Mouse (Mus musculus): ENCODE measurements around the gene Homer2. TPM values are rescaled to one million over a fixed set of nuclear protein-coding genes. Genes with fewer than 3 reads are reported as not detected.

The Homer2 gene
- polyA plus RNA-seq (2012; rRNA removed) = 12.9 and 17.1 TPM in 2 replicates

DNA sequence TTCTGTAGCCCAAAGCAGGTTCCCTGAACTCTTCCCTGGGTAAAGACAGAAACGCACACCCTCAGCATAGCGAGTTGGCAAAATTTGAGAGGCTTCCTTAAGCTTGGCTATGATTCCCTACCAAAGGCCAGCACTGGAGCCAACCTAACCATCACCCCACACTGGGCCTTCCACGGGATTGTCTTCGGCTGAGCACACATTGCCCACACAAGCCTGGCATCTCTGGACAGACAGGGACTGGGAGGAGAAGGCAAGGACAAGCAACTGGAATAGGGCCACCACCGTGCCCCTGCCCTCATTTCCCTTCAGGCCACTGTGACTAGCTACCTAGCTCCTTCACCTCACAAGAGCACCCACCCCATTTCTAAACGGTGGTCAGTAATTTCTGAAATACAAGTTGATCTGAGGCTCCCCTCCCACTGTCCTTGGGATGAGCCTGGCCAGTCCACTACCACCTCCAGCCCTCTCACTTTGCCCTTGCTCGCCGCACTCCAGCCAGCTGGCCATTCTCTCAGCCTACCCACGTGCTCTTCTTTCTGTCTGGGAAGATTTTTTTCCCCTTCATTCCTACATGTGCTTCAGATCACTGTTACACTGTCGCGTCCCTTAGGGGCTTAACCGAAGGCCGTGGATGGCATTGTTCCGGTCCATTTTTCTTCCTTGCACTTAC is at the start of gene Homer2:
TSS of gene Homer2 (minus strand) at position 57 of the 670 bp plus-strand sequence.
- TF ChIP-seq POLR2A (IDR thresholded peaks at IDR 0.05; ENCODE audit: borderline replicate concordance, extremely low read depth, insufficient read depth, insufficient read length, poor library complexity, severe bottlenecking) (no peak), CTCF (IDR thresholded peaks at IDR 0.05; ENCODE audit: borderline replicate concordance, extremely low read depth, insufficient read depth, insufficient read length) (no peak)
- no peak for DNase-seq (ENCODE audit: low read depth)

DNA sequence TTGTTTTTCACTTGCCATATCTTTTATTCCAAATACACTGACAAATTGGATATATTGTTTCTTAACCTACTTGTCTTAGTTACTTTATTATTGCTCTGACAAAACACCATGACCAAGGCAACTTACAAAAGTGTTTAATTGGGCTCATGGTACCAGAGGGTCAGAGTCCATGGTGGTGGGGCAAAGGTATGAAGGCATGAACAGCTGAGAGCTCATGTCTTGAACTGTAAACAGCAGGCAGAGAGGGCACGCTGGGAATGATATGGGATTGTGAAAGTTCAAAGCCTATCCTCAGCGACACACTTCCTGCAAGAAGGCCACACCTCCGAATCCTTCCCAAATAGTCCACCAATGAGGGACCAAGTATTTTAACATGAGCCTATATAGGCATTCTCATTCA is 40.6 kb upstream of the Homer2 start:
- DNase-seq (ENCODE audit: low read depth) = no peak
- TF ChIP-seq CTCF (IDR thresholded peaks at IDR 0.05; ENCODE audit: borderline replicate concordance, extremely low read depth, insufficient read depth, insufficient read length) (no peak), POLR2A (IDR thresholded peaks at IDR 0.05; ENCODE audit: borderline replicate concordance, extremely low read depth, insufficient read depth, insufficient read length, poor library complexity, severe bottlenecking) (no peak)

DNA sequence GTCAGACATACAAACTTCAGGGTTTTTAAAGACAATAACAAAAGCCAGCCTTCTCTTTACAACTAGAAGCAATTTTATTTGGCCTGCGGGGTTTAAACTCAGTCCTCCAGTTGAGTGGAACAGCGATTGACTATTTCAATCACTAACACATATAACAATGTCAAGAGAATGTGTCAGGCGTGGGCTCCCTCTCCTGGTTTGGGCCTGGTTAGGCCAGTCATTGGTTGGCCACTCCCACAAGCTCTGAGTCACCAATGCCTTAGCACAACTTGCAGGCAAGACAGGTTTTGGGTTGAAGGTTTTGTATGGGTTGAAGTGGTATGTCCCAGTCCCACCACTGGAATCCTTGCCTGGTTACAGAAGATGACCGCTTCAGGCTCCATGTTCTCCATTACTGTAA is 36.8 kb upstream of the Homer2 start:
- TF ChIP-seq CTCF (IDR thresholded peaks at IDR 0.05; ENCODE audit: borderline replicate concordance, extremely low read depth, insufficient read depth, insufficient read length) (peak; percentile 36; the same call in 1 of the 2 replicates), POLR2A (IDR thresholded peaks at IDR 0.05; ENCODE audit: borderline replicate concordance, extremely low read depth, insufficient read depth, insufficient read length, poor library complexity, severe bottlenecking) (no peak)
- peak; percentile 48 for DNase-seq (ENCODE audit: low read depth)

DNA sequence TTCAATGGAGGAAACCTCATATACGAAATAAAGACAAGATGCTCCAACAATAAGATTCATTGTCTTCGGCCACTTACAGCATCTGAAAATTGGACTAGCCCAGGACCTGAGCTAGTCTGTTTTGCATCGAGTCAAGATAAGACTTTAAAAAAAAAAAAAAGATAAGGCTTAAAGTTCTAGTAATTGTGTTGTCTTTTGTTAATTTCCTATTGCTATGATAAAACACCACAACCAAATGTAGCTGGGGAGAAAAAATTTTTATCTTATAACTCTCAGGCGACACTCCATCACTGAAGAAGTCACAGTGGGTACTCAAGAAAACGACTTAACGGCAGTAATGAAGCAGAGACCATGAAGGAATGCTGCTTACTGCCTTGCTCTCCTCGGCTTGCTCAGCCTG is 32.7 kb upstream of the Homer2 start:
- no peak for TF ChIP-seq POLR2A (IDR thresholded peaks at IDR 0.05; ENCODE audit: borderline replicate concordance, extremely low read depth, insufficient read depth, insufficient read length, poor library complexity, severe bottlenecking)
- TF ChIP-seq CTCF (IDR thresholded peaks at IDR 0.05; ENCODE audit: borderline replicate concordance, extremely low read depth, insufficient read depth, insufficient read length) = no peak
- no peak for DNase-seq (ENCODE audit: low read depth)

DNA sequence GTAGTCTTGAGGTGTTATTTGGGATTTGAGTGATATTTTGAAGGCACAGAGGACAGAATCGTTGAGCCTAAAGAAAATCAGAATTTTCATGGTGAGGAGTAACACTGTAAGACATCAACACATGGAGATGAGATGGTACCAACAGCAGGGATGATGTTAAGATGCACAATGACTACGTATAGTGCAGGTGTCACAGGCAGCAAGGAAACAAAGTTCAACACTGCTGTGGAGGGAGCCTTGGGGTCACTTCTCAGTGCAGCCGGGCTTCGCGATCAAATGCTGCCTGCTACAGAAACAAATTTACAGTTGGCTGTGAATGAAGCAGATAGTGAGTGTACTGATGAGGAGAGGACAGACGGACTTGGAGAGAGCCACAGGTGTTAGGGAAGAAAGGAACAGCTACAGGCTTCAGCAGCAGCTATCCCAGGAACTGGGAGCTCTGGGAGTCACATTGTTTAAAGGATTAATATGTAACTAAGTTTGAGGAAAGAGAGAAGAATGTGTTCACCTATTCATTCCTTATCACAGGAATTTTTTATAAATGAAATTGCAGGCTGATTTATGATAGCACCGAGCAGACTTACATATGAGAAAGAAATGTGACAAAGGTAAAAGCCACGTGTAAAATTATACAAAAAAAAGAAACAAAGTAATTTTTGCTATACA is 31.5 kb upstream of the Homer2 start:
- TF ChIP-seq CTCF (IDR thresholded peaks at IDR 0.05; ENCODE audit: borderline replicate concordance, extremely low read depth, insufficient read depth, insufficient read length) (no peak), POLR2A (IDR thresholded peaks at IDR 0.05; ENCODE audit: borderline replicate concordance, extremely low read depth, insufficient read depth, insufficient read length, poor library complexity, severe bottlenecking) (no peak)
- DNase-seq (ENCODE audit: low read depth) = no peak

DNA sequence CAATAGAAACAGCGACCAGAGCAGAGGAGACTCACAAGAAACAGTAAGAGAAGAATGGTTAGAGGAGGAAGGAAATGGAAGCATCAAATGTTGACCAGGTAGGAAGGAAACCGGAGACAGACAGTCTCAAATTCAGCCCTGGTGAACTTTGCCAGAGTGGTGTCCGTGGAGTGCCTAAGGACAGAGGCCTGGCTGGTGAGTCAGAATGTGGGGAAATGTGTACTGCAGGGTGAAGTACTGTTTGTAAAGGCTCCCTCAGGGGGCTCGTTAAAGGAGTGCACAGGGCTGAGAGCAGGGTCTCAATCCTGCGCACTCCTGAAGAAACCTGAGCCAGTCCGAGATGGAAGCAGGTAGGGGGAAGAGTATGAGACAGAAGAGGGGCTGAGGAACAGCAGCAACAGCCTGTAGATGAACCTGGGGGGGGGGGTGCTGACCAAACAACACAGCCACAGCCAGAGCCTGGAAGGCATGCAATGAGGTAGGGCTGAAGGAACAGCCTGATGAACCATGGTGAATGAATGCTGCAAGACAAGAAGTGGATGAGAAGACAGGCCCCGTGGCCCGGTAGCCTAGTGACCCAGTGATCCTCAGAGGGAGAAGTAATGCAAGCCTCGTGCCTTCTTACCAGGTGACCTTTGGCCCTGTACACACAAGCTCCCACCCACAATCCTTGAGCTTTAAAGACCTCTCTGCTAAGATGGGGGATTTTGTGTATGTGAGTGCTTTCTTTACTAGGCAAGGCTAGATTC is 28.1 kb upstream of the Homer2 start:
- DNase-seq (ENCODE audit: low read depth) = no peak
- TF ChIP-seq POLR2A (IDR thresholded peaks at IDR 0.05; ENCODE audit: borderline replicate concordance, extremely low read depth, insufficient read depth, insufficient read length, poor library complexity, severe bottlenecking) (no peak), CTCF (IDR thresholded peaks at IDR 0.05; ENCODE audit: borderline replicate concordance, extremely low read depth, insufficient read depth, insufficient read length) (no peak)

DNA sequence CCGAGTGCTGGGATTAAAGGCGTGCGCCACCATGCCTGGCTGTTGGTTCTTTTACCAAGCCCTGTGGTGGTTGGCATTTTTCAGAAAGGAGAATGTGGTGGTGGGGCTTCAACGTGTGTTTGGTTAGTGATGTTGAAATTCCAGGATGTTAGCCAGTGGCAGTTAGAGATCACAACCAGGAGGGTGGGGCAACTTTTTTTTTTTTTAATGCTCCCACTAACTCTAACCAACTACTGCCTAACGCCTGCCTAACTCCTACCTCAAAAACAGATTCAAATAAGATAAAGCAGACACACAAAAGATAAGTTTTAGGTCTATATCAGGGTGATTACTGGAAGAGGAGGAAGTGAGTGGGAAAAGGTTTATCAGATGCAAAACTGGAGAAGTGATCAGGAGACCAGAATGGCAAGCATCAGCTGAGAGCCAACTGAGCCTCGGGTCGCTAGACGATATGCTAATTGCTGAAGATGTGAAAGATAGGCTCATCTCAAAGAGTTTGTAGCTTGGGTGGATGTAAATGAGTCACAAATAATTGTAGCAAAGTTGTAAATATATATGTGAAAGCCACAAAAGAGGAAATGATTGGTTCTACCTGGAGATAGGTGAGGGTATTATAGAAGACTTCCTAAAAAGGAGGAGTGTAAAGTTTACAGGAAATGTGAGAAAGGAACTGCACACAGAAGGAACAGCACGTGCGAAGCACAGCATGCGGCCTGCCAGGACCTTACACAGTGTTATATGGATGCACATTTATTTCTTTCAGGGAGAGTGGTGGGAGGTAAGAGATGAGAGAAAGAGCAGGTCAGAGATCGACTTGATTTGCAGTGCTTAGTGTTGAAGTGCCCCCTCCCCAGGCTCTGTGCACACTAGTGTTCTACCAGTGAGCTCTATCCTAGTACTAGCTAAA is 25.1 kb upstream of the Homer2 start:
- TF ChIP-seq POLR2A (IDR thresholded peaks at IDR 0.05; ENCODE audit: borderline replicate concordance, extremely low read depth, insufficient read depth, insufficient read length, poor library complexity, severe bottlenecking) (no peak), CTCF (IDR thresholded peaks at IDR 0.05; ENCODE audit: borderline replicate concordance, extremely low read depth, insufficient read depth, insufficient read length) (no peak)
- no peak for DNase-seq (ENCODE audit: low read depth)

DNA sequence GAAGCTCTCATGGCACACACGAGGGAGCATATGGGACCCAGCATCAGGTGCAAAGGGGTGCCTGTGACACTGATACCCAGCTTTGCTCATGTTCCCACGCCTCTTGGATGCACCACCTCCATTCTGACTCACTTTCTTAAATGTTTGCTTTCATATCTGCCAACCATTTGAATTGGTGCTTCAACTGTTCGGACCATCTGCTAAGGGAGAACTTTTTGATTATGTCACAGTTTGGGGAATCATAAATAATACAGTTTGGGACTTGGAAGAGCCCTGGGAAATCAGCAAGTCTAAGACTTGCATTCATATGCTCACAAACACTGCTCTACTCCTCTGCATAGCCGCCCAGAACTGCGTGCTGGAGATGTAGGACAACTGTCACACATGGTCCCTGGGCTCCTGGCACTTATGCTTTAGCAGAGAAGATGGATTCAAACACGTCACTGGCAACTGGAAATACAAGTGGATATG is 23.9 kb upstream of the Homer2 start:
- TF ChIP-seq CTCF (IDR thresholded peaks at IDR 0.05; ENCODE audit: borderline replicate concordance, extremely low read depth, insufficient read depth, insufficient read length) (no peak), POLR2A (IDR thresholded peaks at IDR 0.05; ENCODE audit: borderline replicate concordance, extremely low read depth, insufficient read depth, insufficient read length, poor library complexity, severe bottlenecking) (no peak)
- peak; percentile 42 for DNase-seq (ENCODE audit: low read depth)

DNA sequence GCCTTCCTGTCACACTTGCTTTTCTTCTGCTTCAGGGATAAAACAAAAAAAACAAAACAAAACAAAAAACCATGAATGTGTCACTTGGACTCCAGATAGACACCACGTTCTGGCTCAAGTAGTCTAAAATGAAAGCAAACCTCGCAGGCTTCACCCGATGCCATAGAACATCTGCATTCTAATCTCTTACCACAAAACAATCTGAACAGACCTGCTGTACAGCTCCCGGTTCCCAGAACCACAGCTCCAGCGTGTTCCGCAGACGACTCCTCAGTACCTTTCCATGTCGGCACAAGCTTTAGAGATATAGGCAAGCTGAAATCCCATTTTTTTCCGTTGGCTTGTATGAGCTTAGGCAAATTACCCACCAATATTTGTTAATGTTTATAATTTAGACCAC is 22.5 kb upstream of the Homer2 start:
- DNase-seq (ENCODE audit: low read depth) = no peak

DNA sequence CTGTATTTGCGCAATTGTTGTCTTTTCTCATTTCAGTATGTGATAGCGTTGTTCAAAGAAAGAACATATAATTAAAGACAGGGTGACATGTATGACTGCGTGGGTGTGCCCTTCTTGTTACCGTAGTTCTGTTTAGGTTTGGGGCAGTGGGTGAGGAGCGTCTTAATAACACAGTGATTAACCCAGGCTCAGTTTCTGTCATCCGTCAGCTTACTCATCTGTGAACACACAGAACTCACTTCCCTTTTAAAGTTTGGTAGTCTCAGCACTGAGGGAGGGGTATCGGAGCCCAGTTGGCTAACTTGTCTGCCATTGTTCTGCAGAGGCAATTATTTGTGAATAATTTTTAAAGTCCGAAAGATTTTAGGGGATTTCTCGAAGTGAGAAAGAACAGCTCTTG is 20.4 kb upstream of the Homer2 start:
- TF ChIP-seq POLR2A (IDR thresholded peaks at IDR 0.05; ENCODE audit: borderline replicate concordance, extremely low read depth, insufficient read depth, insufficient read length, poor library complexity, severe bottlenecking) (no peak), CTCF (IDR thresholded peaks at IDR 0.05; ENCODE audit: borderline replicate concordance, extremely low read depth, insufficient read depth, insufficient read length) (no peak)
- DNase-seq (ENCODE audit: low read depth) = no peak

More for the DNA sequence above, 22.5 kb upstream of the Homer2 start:
- TF ChIP-seq CTCF (IDR thresholded peaks at IDR 0.05; ENCODE audit: borderline replicate concordance, extremely low read depth, insufficient read depth, insufficient read length) (no peak), POLR2A (IDR thresholded peaks at IDR 0.05; ENCODE audit: borderline replicate concordance, extremely low read depth, insufficient read depth, insufficient read length, poor library complexity, severe bottlenecking) (no peak)

DNA sequence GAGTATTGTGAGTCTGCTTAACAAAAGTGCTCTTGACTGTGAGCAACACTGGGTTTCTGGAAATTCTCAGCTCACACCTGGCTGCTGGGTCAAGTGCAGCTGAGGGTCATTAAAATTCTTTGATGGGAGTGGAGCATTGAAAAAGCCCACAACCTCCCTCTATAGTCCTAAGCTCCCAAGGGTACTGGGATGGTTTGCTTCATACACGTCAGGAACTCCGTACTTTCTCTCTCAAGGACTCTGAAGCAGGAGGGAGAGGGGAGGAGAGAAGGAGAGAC is 19.3 kb upstream of the Homer2 start:
- TF ChIP-seq POLR2A (IDR thresholded peaks at IDR 0.05; ENCODE audit: borderline replicate concordance, extremely low read depth, insufficient read depth, insufficient read length, poor library complexity, severe bottlenecking) = no peak
- TF ChIP-seq CTCF (IDR thresholded peaks at IDR 0.05; ENCODE audit: borderline replicate concordance, extremely low read depth, insufficient read depth, insufficient read length) = no peak
- no peak for DNase-seq (ENCODE audit: low read depth)
